Mouse (Mus musculus) bone marrow macrophage, adult 2 months (primary cell): ENCODE data around the gene Tcam1.

ENCODE experiments used
- CTCF ChIP-seq: IDR thresholded peaks from 2 replicates; pipeline ENCODE4 v1.5.1; 2012; ENCODE audit warnings: low read depth, mild to moderate bottlenecking, low read length, moderate library complexity
- POLR2A ChIP-seq: IDR thresholded peaks from 2 replicates; pipeline ENCODE4 v1.6.1; 2012; ENCODE audit warnings: mild to moderate bottlenecking, low read depth, low read length, borderline replicate concordance

DNA sequence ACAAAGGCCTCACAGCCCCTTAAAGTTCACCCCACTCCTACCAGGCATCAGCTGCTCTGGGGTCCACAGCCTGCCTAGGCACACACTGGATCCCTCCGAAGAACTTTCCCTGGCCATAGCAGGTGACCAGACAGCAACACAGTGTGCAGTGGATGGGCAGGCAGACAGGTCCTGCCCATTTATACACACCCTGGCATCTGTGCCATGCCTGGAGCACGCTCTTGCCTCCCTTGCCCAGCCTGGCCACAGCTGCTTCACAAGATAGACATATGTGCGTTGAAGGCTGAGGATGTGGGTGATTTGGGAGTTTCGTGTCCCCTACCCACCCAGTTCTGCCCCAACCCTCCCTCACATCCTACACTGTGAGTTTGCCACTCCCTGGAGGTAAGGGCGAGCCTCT, 61.6 kb downstream of the Tcam1 start:
- TF ChIP-seq CTCF (no peak), POLR2A (no peak)
